Mouse (Mus musculus): ENCODE results near the gene Dhtkd1.

Dhtkd1 gene

GRCm38 (mm10) chr2:5936550-5936949, 6.0 kb downstream of the Dhtkd1 start:
- no peak for TF ChIP-seq GATA4 (IDR thresholded peaks at IDR 0.05; ENCODE audit: insufficient replicate concordance, low read length)

- TF ChIP-seq GATA4 (IDR thresholded peaks at IDR 0.05; ENCODE audit: insufficient replicate concordance, low read length): no peak
These were observed 6.5 kb downstream of the Dhtkd1 start for GRCm38 (mm10) chr2:5936068-5936467.

- no peak for TF ChIP-seq GATA4 (IDR thresholded peaks at IDR 0.05; ENCODE audit: insufficient replicate concordance, low read length)
These were observed 7.7 kb downstream of the Dhtkd1 start for GRCm38 (mm10) chr2:5934936-5935335.

- no peak for TF ChIP-seq GATA4 (IDR thresholded peaks at IDR 0.05; ENCODE audit: insufficient replicate concordance, low read length)
These were observed 10.7 kb downstream of the Dhtkd1 start for GRCm38 (mm10) chr2:5931938-5932337.

- TF ChIP-seq GATA4 (IDR thresholded peaks at IDR 0.05; ENCODE audit: insufficient replicate concordance, low read length): no peak
These were observed 12.1 kb downstream of the Dhtkd1 start for GRCm38 (mm10) chr2:5930291-5931054.

GRCm38 (mm10) chr2:5929793-5930192, 12.8 kb downstream of the Dhtkd1 start:
- no peak for TF ChIP-seq GATA4 (IDR thresholded peaks at IDR 0.05; ENCODE audit: insufficient replicate concordance, low read length)

GRCm38 (mm10) chr2:5927481-5927880, 15.1 kb downstream of the Dhtkd1 start:
- no peak for TF ChIP-seq GATA4 (IDR thresholded peaks at IDR 0.05; ENCODE audit: insufficient replicate concordance, low read length)

- TF ChIP-seq GATA4 (IDR thresholded peaks at IDR 0.05; ENCODE audit: insufficient replicate concordance, low read length): no peak
These were observed 18.8 kb downstream of the Dhtkd1 start for GRCm38 (mm10) chr2:5923786-5924185.

GRCm38 (mm10) chr2:5922823-5923222, 19.8 kb downstream of the Dhtkd1 start:
- no peak for TF ChIP-seq GATA4 (IDR thresholded peaks at IDR 0.05; ENCODE audit: insufficient replicate concordance, low read length)

- no peak for TF ChIP-seq GATA4 (IDR thresholded peaks at IDR 0.05; ENCODE audit: insufficient replicate concordance, low read length)
These were observed 31.2 kb downstream of the Dhtkd1 start for GRCm38 (mm10) chr2:5911282-5911965.

- no peak for TF ChIP-seq GATA4 (IDR thresholded peaks at IDR 0.05; ENCODE audit: insufficient replicate concordance, low read length)
These were observed 36.0 kb downstream of the Dhtkd1 start for GRCm38 (mm10) chr2:5906625-5907024.

- no peak for TF ChIP-seq GATA4 (IDR thresholded peaks at IDR 0.05; ENCODE audit: insufficient replicate concordance, low read length)
These were observed 36.5 kb downstream of the Dhtkd1 start for GRCm38 (mm10) chr2:5906092-5906491.

GRCm38 (mm10) chr2:5900145-5900544, 42.4 kb downstream of the Dhtkd1 start:
- no peak for TF ChIP-seq GATA4 (IDR thresholded peaks at IDR 0.05; ENCODE audit: insufficient replicate concordance, low read length)

GRCm38 (mm10) chr2:5894843-5895570, 47.6 kb downstream of the Dhtkd1 start, which contains the start of gene Sec61a2:
Sec61a2 (minus strand) TSS chr2:5895432.
- TF ChIP-seq GATA4 (IDR thresholded peaks at IDR 0.05; ENCODE audit: insufficient replicate concordance, low read length): peak; percentile 15; the same call in 1 of the 2 replicates

- no peak for TF ChIP-seq GATA4 (IDR thresholded peaks at IDR 0.05; ENCODE audit: insufficient replicate concordance, low read length)
These were observed 48.3 kb downstream of the Dhtkd1 start for GRCm38 (mm10) chr2:5894296-5894695.

GRCm38 (mm10) chr2:5889412-5889811, 53.2 kb downstream of the Dhtkd1 start:
- no peak for TF ChIP-seq GATA4 (IDR thresholded peaks at IDR 0.05; ENCODE audit: insufficient replicate concordance, low read length)

Data from liver, adult (tissue).